Mouse (Mus musculus): ENCODE data around the gene Kank1. TPM values are rescaled to one million over a fixed set of nuclear protein-coding genes. Genes with fewer than 3 reads are reported as not detected.
A peak's percentile ranks its signal among the peaks of the same experiment; 100 is the strongest.

Gene Kank1
- polyA plus RNA-seq, 1 experiment from 2014 or later, result 23.0 TPM

DNA sequence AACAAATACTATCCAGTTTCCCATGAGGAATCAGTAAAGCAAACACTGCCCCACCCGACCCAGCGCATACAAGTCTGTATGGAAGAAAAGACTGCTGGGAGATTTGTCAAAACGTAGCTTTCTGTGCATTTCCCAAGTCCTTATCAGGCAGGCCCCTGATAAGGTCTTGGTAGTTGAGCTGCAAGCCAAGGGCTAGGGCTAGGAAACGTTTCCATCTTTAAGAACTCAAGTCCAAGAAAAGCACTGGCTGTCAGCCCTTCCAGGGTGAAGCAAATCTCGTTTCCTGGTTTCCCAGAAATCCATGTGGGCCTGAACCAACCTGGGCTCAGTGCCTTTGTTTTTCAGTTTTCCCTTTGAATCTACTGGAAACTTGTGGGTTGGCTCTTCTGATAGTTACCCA is 110.7 kb downstream of the Kank1 start:
- no peak overlapping the region for H3K9ac ChIP-seq
- H3K9me3 ChIP-seq, result no peaks in the 10 kb centered on the region
- H3K4me2 ChIP-seq, result no peak overlapping the region
- no peaks in the 10 kb centered on the region for H3K27me3 ChIP-seq (replicated peaks)
- 0 out of 2 replicates have a peak overlapping the region, but pooled peaks have one; percentile 32 for H3K27ac ChIP-seq
- whole genome bisulfite sequencing, result 43% methylated on average over 5 of the region's 5 CpGs
- H3K36me3 ChIP-seq, result no peaks in the 10 kb centered on the region
- no peak; the same call in 1 of the 2 replicates for ATAC-seq (ENCODE audit: insufficient read depth, low FRiP score, low read depth)
- H3K4me3 ChIP-seq (replicated peaks), result no peak overlapping the region
- peaks cover 19% of the 10 kb centered on the region; the same call in 1 of the 2 replicates for H3K4me1 ChIP-seq

GRCm38 (mm10) chr19:25351257-25351955 is 114.6 kb downstream of the Kank1 start:
- H3K4me2 ChIP-seq, result no peak overlapping the region
- 39% methylated on average over 15 of the region's 15 CpGs for WGBS
- H3K4me1 ChIP-seq, result peaks cover 14% of the 10 kb centered on the region; the same call in 1 of the 2 replicates
- no peak overlapping the region for H3K9ac ChIP-seq
- no peak overlapping the region for H3K4me3 ChIP-seq (replicated peaks)
- no peaks in the 10 kb centered on the region for H3K36me3 ChIP-seq
- no peaks in the 10 kb centered on the region for H3K9me3 ChIP-seq
- no peaks in the 10 kb centered on the region for H3K27me3 ChIP-seq (replicated peaks)
- ATAC-seq (ENCODE audit: insufficient read depth, low FRiP score, low read depth), result no peak
- peak overlapping the region; percentile 23; the same call in 1 of the 2 replicates for H3K27ac ChIP-seq

- H3K9me3 ChIP-seq, result no peaks in the 10 kb centered on the region
- no peak overlapping the region for H3K4me2 ChIP-seq
- H3K27ac ChIP-seq, result peak overlapping the region; percentile 48; the same call in 1 of the 2 replicates
- no peak for ATAC-seq (ENCODE audit: insufficient read depth, low FRiP score, low read depth)
- H3K4me1 ChIP-seq, result peaks cover 6% of the 10 kb centered on the region; the same call in 1 of the 2 replicates
- WGBS, result 37% methylated on average over 11 of the region's 11 CpGs
- H3K36me3 ChIP-seq, result no peaks in the 10 kb centered on the region
- H3K4me3 ChIP-seq (replicated peaks), result no peak overlapping the region
- H3K9ac ChIP-seq, result no peak overlapping the region
- no peaks in the 10 kb centered on the region for H3K27me3 ChIP-seq (replicated peaks)
Measured at GRCm38 (mm10) chr19:25357094-25357493, 120.3 kb downstream of the Kank1 start.

- H3K36me3 ChIP-seq, result no peaks in the 10 kb centered on the region
- no peaks in the 10 kb centered on the region for H3K4me1 ChIP-seq
- H3K4me2 ChIP-seq, result no peak overlapping the region
- no peak overlapping the region for H3K4me3 ChIP-seq (replicated peaks)
- WGBS, result 66% methylated on average over 8 of the region's 8 CpGs
- no peak overlapping the region for H3K27ac ChIP-seq
- no peak for ATAC-seq (ENCODE audit: insufficient read depth, low FRiP score, low read depth)
- H3K27me3 ChIP-seq (replicated peaks), result no peaks in the 10 kb centered on the region
- no peaks in the 10 kb centered on the region for H3K9me3 ChIP-seq
- H3K9ac ChIP-seq, result no peak overlapping the region
Measured at GRCm38 (mm10) chr19:25358486-25359120, 121.8 kb downstream of the Kank1 start.

DNA sequence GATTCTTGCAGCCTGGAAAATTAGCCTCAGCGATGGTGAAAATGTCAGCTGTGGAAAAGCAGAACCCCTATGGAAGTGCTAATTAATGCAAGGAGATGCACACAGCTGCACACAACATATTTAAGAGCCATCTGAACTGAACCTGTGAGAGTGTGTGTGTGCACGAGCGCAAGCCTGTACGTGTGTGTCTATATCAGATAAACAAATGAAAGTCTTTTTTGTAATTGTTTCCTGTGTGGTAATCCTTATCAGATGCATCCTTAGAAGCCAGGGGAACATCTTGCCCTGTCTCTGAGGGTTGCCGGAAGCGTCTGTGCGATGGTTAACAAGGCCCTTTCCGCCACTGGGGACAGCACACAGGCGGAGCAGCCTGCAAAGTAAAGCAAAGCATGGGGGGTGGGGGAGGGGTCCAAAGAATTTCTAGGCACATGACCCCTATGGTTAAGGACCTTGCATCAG is 123.8 kb downstream of the Kank1 start:
- WGBS, result 48% methylated on average over 9 of the region's 9 CpGs
- H3K4me2 ChIP-seq, result no peak overlapping the region
- H3K9ac ChIP-seq, result no peak overlapping the region
- H3K9me3 ChIP-seq, result no peaks in the 10 kb centered on the region
- no peaks in the 10 kb centered on the region for H3K4me1 ChIP-seq
- no peaks in the 10 kb centered on the region for H3K27me3 ChIP-seq (replicated peaks)
- H3K4me3 ChIP-seq (replicated peaks), result no peak overlapping the region
- no peak overlapping the region for H3K27ac ChIP-seq
- no peaks in the 10 kb centered on the region for H3K36me3 ChIP-seq
- no peak for ATAC-seq (ENCODE audit: insufficient read depth, low FRiP score, low read depth)

GRCm38 (mm10) chr19:25361956-25362355 is 125.2 kb downstream of the Kank1 start:
- Histone ChIP-seq H3K27ac (no peak overlapping the region), H3K4me1 (no peaks in the 10 kb centered on the region), H3K9me3 (no peaks in the 10 kb centered on the region), H3K36me3 (no peaks in the 10 kb centered on the region), H3K9ac (no peak overlapping the region), H3K4me2 (no peak overlapping the region), H3K4me3 (replicated peaks) (no peak overlapping the region), H3K27me3 (replicated peaks) (no peaks in the 10 kb centered on the region)
- no peak for ATAC-seq (ENCODE audit: insufficient read depth, low FRiP score, low read depth)
- WGBS, result 65% methylated on average over 7 of the region's 7 CpGs

GRCm38 (mm10) chr19:25365698-25366097 is 128.9 kb downstream of the Kank1 start:
- no peak overlapping the region for H3K27ac ChIP-seq
- H3K27me3 ChIP-seq (replicated peaks), result no peaks in the 10 kb centered on the region
- no peak for ATAC-seq (ENCODE audit: insufficient read depth, low FRiP score, low read depth)
- H3K9me3 ChIP-seq, result no peaks in the 10 kb centered on the region
- no peak overlapping the region for H3K4me3 ChIP-seq (replicated peaks)
- H3K4me2 ChIP-seq, result no peak overlapping the region
- 74% methylated on average over 5 of the region's 5 CpGs for WGBS
- no peaks in the 10 kb centered on the region for H3K4me1 ChIP-seq
- no peaks in the 10 kb centered on the region for H3K36me3 ChIP-seq
- H3K9ac ChIP-seq, result no peak overlapping the region

DNA sequence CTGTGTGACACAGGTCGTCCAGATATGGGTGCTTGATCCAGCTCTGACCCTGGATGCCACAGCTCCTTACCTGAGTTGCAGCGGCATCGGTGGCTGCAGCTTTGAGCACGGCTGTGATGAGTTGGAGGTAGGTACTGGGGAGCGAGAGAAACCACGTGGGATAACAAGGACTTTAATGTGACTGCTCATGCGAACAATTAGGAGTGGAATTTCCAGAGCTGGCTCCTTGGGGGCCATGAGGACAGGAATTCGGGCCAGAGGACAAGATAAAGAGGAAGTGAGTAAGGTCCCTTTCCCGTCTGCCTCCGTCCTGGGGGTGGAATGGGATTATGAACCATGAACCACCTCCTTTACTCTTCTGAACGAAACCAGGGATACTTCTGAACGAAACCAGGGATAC is 129.8 kb downstream of the Kank1 start:
- ATAC-seq (ENCODE audit: insufficient read depth, low FRiP score, low read depth), result no peak
- Histone ChIP-seq H3K4me1 (no peaks in the 10 kb centered on the region), H3K9ac (no peak overlapping the region), H3K4me2 (no peak overlapping the region), H3K27me3 (replicated peaks) (no peaks in the 10 kb centered on the region), H3K36me3 (no peaks in the 10 kb centered on the region), H3K4me3 (replicated peaks) (no peak overlapping the region), H3K27ac (no peak overlapping the region), H3K9me3 (no peaks in the 10 kb centered on the region)
- WGBS, result 76% methylated on average over 12 of the region's 12 CpGs

DNA sequence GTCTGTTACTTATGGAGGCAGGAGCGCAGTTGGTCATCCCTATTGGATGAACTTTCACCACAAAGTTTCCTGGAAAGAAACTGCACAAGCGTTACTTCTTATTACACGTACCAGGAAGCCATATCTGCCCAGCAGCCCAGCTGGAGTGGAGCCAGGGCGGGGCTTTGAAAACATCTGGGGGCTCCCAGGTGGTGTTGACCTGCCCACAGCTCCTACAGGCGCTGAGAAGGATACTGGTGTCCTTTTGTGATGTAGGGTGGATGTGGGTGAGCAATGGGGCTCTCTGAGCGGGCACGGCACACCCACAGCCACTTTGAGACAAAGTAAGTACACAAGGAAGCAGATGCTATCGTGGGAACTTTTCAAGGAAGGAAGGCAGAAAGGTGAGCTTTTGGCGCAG is 133.7 kb downstream of the Kank1 start:
- Histone ChIP-seq H3K36me3 (no peaks in the 10 kb centered on the region), H3K4me3 (replicated peaks) (no peak overlapping the region), H3K4me2 (no peak overlapping the region), H3K27me3 (replicated peaks) (no peaks in the 10 kb centered on the region), H3K27ac (no peak overlapping the region), H3K4me1 (peaks cover 14% of the 10 kb centered on the region), H3K9me3 (no peaks in the 10 kb centered on the region), H3K9ac (no peak overlapping the region)
- ATAC-seq (ENCODE audit: insufficient read depth, low FRiP score, low read depth), result no peak
- 81% methylated on average over 9 of the region's 9 CpGs for WGBS

- Histone ChIP-seq H3K36me3 (no peaks in the 10 kb centered on the region), H3K27ac (no peak overlapping the region), H3K9ac (no peak overlapping the region), H3K4me1 (peaks cover 14% of the 10 kb centered on the region), H3K4me3 (replicated peaks) (no peak overlapping the region), H3K9me3 (no peaks in the 10 kb centered on the region), H3K4me2 (no peak overlapping the region), H3K27me3 (replicated peaks) (no peaks in the 10 kb centered on the region)
- 74% methylated on average over 7 of the region's 7 CpGs for WGBS
- 0 out of 2 replicates have a peak, but pooled peaks have one; percentile 45 for ATAC-seq (ENCODE audit: insufficient read depth, low FRiP score, low read depth)
Measured at GRCm38 (mm10) chr19:25372794-25373193, 136.0 kb downstream of the Kank1 start.

- H3K4me2 ChIP-seq, result no peak overlapping the region; the same call in 1 of the 2 replicates
- peaks cover 14% of the 10 kb centered on the region for H3K4me1 ChIP-seq
- no peak for ATAC-seq (ENCODE audit: insufficient read depth, low FRiP score, low read depth)
- no peaks in the 10 kb centered on the region for H3K27me3 ChIP-seq (replicated peaks)
- H3K9me3 ChIP-seq, result no peaks in the 10 kb centered on the region
- 52% methylated on average over 3 of the region's 3 CpGs for WGBS
- 0 out of 2 replicates have a peak overlapping the region, but pooled peaks have one; percentile 33 for H3K27ac ChIP-seq
- H3K4me3 ChIP-seq (replicated peaks), result no peak overlapping the region
- H3K9ac ChIP-seq, result no peak overlapping the region
- H3K36me3 ChIP-seq, result no peaks in the 10 kb centered on the region
Measured at GRCm38 (mm10) chr19:25373594-25373993, 136.8 kb downstream of the Kank1 start.

GRCm38 (mm10) chr19:25374191-25374590 is 137.4 kb downstream of the Kank1 start:
- Histone ChIP-seq H3K4me1 (peaks cover 14% of the 10 kb centered on the region), H3K9me3 (no peaks in the 10 kb centered on the region), H3K27ac (peak overlapping the region; percentile 63; the same call in 1 of the 2 replicates), H3K9ac (no peak overlapping the region), H3K36me3 (no peaks in the 10 kb centered on the region), H3K4me3 (replicated peaks) (no peak overlapping the region), H3K27me3 (replicated peaks) (no peaks in the 10 kb centered on the region), H3K4me2 (no peak overlapping the region)
- no peak; the same call in 1 of the 2 replicates for ATAC-seq (ENCODE audit: insufficient read depth, low FRiP score, low read depth)
- WGBS, result 51% methylated on average over 9 of the region's 9 CpGs
